Mouse (Mus musculus): ENCODE measurements around the gene Chit1. TPM values are rescaled to one million over a fixed set of nuclear protein-coding genes. Genes with fewer than 3 reads are reported as not detected.

Gene Chit1
- total and polyA plus RNA-seq, 3 experiments: not detected

DNA sequence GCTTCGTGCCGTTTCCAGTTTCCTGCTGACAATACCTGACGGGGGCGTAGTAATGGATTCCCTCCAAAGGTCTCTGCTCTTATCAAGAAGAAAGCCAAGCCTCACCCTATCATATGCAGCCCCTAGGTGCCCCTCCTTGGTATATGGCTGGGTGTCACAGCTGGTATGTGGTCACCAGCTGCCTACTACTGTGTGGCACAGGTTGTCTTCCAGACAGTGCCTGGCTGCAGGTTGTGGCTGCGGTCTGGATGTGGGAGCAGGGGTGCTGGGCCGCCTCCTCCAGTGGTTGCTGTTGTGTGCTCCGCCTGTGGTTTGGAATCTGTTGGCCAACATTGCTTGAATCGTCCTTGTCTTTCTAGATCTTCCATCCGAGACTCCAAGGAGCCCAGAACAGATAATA is 39.7 kb downstream of the Chit1 start:
- peaks cover 0 to 1% of the 10 kb centered on the region in 2 experiments; a peak in 3 of 4 replicates for H3K27me3 ChIP-seq (ENCODE audit: control insufficient read depth in 1 of 2, insufficient read depth in 2 of 2, low read length in 2 of 2)

DNA sequence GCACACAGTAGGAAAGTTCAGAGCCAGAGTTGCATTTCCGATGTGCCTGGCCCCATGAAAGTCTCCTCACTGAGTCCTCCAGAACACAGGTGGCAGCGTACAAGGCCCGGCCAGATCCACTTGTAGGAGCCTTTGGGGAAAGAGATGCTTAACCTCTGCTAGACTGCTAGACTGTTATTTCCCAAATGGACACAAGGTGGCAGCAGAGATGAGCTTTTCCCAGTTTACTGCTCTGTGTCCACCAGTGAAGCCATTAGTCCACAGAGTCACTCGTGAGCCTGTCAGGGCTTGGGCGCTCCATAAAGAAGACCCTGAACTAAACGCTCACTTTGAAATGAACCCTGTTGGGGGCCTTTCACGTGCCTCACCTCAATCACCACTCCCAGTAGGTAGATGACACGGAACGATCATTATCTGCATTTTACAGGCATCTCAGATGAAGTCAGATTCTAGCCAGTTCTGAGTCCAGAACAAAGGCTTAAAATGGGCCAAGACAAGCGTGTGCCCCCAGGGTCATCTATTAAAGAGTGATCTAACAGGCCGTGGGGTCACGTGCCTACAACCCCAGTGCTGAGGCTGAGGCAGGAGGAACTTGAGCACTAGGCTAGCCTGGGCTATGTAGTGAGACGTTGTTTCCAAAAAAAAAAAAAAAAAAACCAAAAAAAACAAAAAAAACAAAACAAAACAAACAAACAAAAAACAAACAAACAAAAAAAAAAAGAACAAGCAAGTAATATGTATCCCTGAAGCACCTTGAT is 40.8 kb downstream of the Chit1 start:
- H3K79me2 ChIP-seq (ENCODE audit: control insufficient read depth, insufficient read depth, low read length, poor library complexity): no peaks in the 10 kb centered on the region
- no peak overlapping the region for H3K27ac ChIP-seq (ENCODE audit: control insufficient read depth, low read depth, low read length)
- H3K9me3 ChIP-seq (replicated peaks; ENCODE audit: insufficient read depth, low read length): no peaks in the 10 kb centered on the region
- peaks cover 0 to 3% of the 10 kb centered on the region in 2 experiments; a peak in 2 of 4 replicates for H3K36me3 ChIP-seq (ENCODE audit: control insufficient read depth in 1 of 2, insufficient read depth in 2 of 2, low read length in 2 of 2)
- TF ChIP-seq RAD21 (IDR thresholded peaks at IDR 0.05; ENCODE audit: low read depth, low read length): peak; percentile 91
- TF ChIP-seq NRF1 (IDR thresholded peaks at IDR 0.05; ENCODE audit: insufficient read depth, low read depth, low read length, poor library complexity, severe bottlenecking): no peak
- no peak for TF ChIP-seq POLR2AphosphoS2 (IDR thresholded peaks at IDR 0.05; ENCODE audit: low read length)
- TF ChIP-seq CHD2 (IDR thresholded peaks at IDR 0.05; ENCODE audit: low read length): no peak
- TF ChIP-seq JUND (IDR thresholded peaks at IDR 0.05; ENCODE audit: low read depth, low read length): no peak
- TF ChIP-seq EP300 (IDR thresholded peaks at IDR 0.05; ENCODE audit: low read depth in 1 of 2, low read length in 2 of 2): no peak
- TF ChIP-seq TAL1 (IDR thresholded peaks at IDR 0.05; ENCODE audit: low read length): no peak
- TF ChIP-seq USF1 (IDR thresholded peaks at IDR 0.05; ENCODE audit: low read depth, low read length): peak; percentile 17; the same call in 1 of the 2 replicates
- TF ChIP-seq CHD1 (IDR thresholded peaks at IDR 0.05; ENCODE audit: low read depth, low read length): no peak
- TF ChIP-seq POLR2AphosphoS5 (IDR thresholded peaks at IDR 0.05; ENCODE audit: borderline replicate concordance, low read depth, low read length): no peak
- no peak for TF ChIP-seq ZMIZ1 (IDR thresholded peaks at IDR 0.05; ENCODE audit: low read depth, low read length)
- TF ChIP-seq RCOR1 (IDR thresholded peaks at IDR 0.05; ENCODE audit: low read depth, low read length): no peak
- no peak for TF ChIP-seq POLR2A (IDR thresholded peaks at IDR 0.05; ENCODE audit: control insufficient read depth in 1 of 2, insufficient read depth in 1 of 2, low read depth in 1 of 2, low read length in 2 of 2, poor library complexity in 1 of 2)
- peak; percentile 53 to 94 (median 78) for TF ChIP-seq CTCF (IDR thresholded peaks at IDR 0.05 in 2 of 3, conservative IDR thresholded peaks at IDR 0.05 in 1 of 3; ENCODE audit: control insufficient read depth in 1 of 3, insufficient read depth in 1 of 3, low read depth in 2 of 3, low read length in 3 of 3, poor library complexity in 1 of 3, severe bottlenecking in 1 of 3)
- TF ChIP-seq SMC3 (IDR thresholded peaks at IDR 0.05; ENCODE audit: low read depth, low read length): peak; percentile 96
- no peak for TF ChIP-seq MAZ (IDR thresholded peaks at IDR 0.05; ENCODE audit: low read depth, low read length)
- TF ChIP-seq ZC3H11A (IDR thresholded peaks at IDR 0.05; ENCODE audit: low read depth, low read length): peak; percentile 82
- 0 out of 2 replicates have a peak, but pooled peaks have one; percentile 31 for TF ChIP-seq SIN3A (IDR thresholded peaks at IDR 0.05; ENCODE audit: low read length)
- no peak for TF ChIP-seq E2F4 (IDR thresholded peaks at IDR 0.05; ENCODE audit: borderline replicate concordance, low read depth, low read length)
- no peak for TF ChIP-seq UBTF (IDR thresholded peaks at IDR 0.05; ENCODE audit: borderline replicate concordance, insufficient read depth, low read depth, low read length)
- TF ChIP-seq ZKSCAN1 (IDR thresholded peaks at IDR 0.05; ENCODE audit: low read depth, low read length): no peak
- TF ChIP-seq ZNF384 (IDR thresholded peaks at IDR 0.05; ENCODE audit: low read depth, low read length): no peak
- no peak for TF ChIP-seq ETS1 (IDR thresholded peaks at IDR 0.05; ENCODE audit: low read depth, low read length)
- H3K27me3 ChIP-seq (ENCODE audit: control insufficient read depth in 1 of 2, insufficient read depth in 2 of 2, low read length in 2 of 2): peaks cover 0 to 1% of the 10 kb centered on the region in 2 experiments; a peak in 3 of 4 replicates
- DNase-seq (ENCODE audit: low read depth, low spot score): peak; percentile 84
- H3K4me3 ChIP-seq (ENCODE audit: control insufficient read depth in 1 of 2, insufficient read depth in 1 of 2, low read depth in 2 of 2, low read length in 2 of 2): no peak overlapping the region
- H3K4me1 ChIP-seq (ENCODE audit: control insufficient read depth in 1 of 2, insufficient read depth in 2 of 2, low read length in 2 of 2): peaks cover 0 to 22% of the 10 kb centered on the region in 2 experiments; a peak in 2 of 4 replicates
- H3K9ac ChIP-seq (ENCODE audit: control insufficient read depth, low read depth, low read length, poor library complexity, severe bottlenecking): no peak overlapping the region

More for the DNA sequence above, 39.7 kb downstream of the Chit1 start:
- Histone ChIP-seq H3K79me2 (ENCODE audit: control insufficient read depth, insufficient read depth, low read length, poor library complexity) (no peaks in the 10 kb centered on the region), H3K4me3 (ENCODE audit: control insufficient read depth in 1 of 2, insufficient read depth in 1 of 2, low read depth in 2 of 2, low read length in 2 of 2) (no peak overlapping the region), H3K9ac (ENCODE audit: control insufficient read depth, low read depth, low read length, poor library complexity, severe bottlenecking) (no peak overlapping the region), H3K27ac (ENCODE audit: control insufficient read depth, low read depth, low read length) (no peak overlapping the region), H3K9me3 (replicated peaks; ENCODE audit: insufficient read depth, low read length) (no peaks in the 10 kb centered on the region), H3K4me1 (ENCODE audit: control insufficient read depth in 1 of 2, insufficient read depth in 2 of 2, low read length in 2 of 2) (peaks cover 0 to 22% of the 10 kb centered on the region in 2 experiments; a peak in 2 of 4 replicates), H3K36me3 (ENCODE audit: control insufficient read depth in 1 of 2, insufficient read depth in 2 of 2, low read length in 2 of 2) (peaks cover 0 to 3% of the 10 kb centered on the region in 2 experiments; a peak in 2 of 4 replicates)
- TF ChIP-seq USF2 (IDR thresholded peaks at IDR 0.05; ENCODE audit: borderline replicate concordance in 1 of 2, insufficient read depth in 1 of 2, low read depth in 1 of 2, low read length in 2 of 2) (no peak), UBTF (IDR thresholded peaks at IDR 0.05; ENCODE audit: borderline replicate concordance, insufficient read depth, low read depth, low read length) (no peak), POLR2AphosphoS2 (IDR thresholded peaks at IDR 0.05; ENCODE audit: low read length) (no peak), TAL1 (IDR thresholded peaks at IDR 0.05; ENCODE audit: low read length) (no peak), POLR2AphosphoS5 (IDR thresholded peaks at IDR 0.05; ENCODE audit: borderline replicate concordance, low read depth, low read length) (no peak)
- DNase-seq (ENCODE audit: low read depth, low spot score): no peak

Data from MEL (cell line).